Mouse (Mus musculus) central nervous system, embryonic 11.5 days (tissue): ENCODE results near the gene Supt5. TPM values are rescaled to one million over a fixed set of nuclear protein-coding genes. Genes with fewer than 3 reads are reported as not detected.

Source experiments
- polyA plus RNA-seq: library from polyadenylated mRNA; depleted of rRNA; stranded (reverse); fragments of >200 nt; gene quantifications from 2 replicates; pipeline ENCODE4 v1.2.3, GENCODE M21; 2012; rRNA removed

Supt5 gene
- 102 and 105 TPM in 2 replicates for polyA plus RNA-seq

DNA sequence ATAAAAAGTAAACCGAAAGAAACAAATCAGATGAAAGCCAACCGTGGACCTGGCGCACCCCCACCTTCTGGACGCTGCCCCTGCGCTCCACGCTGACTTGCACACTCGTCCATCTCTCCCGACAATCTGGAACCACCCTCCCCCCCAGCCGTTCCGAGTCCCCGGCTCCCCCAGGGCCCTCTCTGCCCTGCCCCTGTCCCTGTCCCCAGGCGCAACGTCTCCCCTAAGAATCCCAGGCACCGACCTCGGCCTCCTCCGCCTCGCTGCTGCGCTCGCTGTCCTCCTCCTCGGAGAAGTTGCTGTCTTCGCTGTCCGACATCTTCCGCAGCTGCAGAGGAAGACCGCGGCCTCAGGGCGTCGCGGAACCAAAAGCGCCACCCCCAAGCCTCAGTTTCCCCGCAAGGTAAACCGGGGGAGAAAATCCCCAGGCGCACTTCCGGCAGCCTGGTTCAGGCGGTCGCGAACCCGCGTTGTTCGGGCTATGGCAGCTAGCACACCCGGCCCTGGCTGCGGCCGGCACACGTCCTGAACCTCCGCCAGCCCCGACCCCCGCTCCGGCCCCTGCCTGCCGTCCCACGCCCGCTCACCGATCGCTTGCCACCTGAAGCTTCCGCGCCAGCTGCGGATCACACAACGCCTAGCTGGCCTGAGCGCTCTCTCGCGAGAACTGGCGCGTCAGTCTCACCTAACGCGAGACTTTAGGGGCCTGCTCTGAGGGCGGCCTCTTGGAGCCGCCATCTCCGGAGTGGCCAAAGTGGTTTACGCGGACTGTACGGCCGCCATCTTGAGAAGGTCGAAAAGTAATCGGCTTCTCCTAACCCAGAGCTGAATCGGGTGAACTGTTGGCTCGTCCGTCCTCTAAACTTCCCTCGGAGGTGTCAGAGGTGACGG is at the start of gene Supt5:
Gene Supt5 (minus strand): TSS at position 639 of the 891 bp plus-strand sequence.

DNA sequence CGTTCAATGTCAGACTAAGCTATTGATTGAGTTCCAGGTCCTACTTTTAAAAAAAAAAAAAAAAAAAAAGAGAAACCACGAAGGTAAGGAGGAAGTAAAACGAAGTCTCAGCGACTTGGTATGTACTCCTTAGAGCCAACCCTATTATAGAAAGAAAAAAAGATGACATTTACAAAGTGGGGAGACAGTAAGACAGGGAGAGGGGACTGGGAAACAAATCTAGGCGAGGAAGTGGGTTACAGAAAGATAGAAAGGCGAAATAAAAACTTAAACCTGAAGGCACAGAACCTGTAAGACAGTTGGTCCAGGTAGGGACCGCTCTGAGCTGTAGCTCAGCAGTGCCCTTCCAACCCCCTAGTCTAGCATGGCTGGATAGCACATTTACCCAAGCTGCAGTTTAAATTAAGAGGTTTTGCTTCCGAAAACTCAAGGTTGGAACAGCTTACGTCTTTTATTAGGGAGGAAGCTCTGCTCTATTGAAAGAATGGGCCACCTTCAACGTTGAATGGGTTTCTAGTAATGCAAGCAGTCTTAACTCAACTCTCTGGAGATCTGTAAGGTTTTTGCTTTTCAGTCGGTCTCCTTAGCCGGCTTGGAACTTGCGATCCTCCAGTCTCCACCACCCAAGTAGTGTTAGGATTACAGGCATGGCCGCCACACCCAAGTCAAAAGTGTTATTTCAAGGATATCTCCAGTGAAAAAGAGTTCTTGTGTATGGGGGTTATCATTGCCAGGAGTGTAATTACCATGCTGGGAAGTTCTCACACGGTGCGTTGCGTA is 41.9 kb upstream of the Supt5 start, which contains the start of gene Zfp36:
Gene Zfp36 (minus strand): TSS at position 17 of the 780 bp plus-strand sequence.

DNA sequence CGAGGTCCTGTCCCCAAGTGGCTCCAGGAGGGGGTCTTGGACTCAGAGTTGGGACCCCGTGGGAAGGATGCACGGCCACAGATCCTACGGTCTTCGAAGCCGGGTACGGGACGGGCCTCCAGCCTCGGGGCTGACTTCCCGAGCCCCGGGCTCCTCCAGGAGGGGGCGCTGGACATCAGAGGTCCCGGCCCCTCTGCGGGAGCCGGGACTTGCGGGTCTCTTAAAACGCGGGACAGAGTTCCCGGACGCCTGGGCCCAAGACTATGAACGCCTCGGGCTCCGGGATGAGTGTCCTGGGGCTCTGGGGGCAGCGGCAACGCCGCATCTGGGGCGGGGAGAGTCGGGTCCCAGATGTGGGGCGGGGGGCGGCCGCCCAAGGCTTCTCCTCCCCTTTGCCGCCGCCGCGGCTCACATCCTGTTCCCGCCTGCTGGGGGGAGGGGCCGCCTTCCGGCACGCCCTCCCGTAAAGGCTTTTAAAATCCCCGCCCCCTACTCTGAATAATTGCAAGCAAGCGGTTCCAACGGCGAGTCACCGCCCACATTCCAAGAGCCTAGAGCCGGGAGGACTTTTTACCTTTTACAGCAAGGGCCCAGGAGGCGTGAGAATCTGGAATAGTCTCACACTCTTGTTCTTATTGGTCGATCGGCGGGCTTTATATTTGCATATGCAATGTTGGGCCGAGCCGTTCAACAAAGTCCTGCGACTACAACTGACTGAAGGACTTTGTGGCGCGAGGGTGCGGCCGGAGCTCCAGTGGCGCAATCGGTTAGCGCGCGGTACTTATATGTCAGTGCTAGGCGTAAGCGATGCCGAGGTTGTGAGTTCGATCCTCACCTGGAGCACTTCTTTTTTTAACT is 33.9 kb upstream of the Supt5 start, which contains the start of gene Plekhg2:
Gene Plekhg2 (minus strand): TSS at position 349 of the 858 bp plus-strand sequence.

DNA sequence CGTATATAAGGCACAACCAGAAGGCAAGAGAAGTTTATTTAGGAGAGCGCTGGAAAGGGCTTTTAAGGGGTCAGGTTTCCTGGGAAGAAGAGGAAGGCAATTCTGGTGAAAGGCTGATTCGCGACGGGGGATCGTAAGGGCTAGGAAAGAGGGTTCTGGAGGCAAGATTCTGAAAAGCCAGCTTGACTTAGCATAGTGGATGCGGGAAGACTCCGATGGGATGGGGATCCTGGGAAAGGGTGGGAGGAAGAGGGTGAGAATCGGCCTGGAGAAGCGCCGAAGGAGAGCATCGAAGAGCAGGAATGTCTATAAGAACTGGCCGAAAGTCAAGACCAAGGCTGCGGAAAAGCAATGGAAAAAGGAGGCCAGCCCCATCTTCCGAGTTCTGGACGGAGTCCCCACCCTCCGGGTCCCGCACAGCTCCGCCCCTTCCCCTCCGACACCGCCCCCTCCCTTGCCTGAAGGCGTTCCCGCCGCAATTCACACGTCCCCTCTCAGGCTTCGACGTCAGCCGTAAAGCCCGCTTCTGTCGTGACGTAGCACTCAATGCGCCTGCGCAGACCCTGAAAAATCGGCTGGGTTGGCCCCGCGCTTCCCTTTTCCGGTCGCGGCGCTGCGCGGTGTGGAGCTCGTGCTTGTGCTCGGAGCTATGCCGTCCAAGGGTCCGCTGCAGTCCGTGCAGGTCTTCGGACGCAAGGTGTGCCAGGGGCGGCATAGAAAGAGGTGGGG is 11.8 kb upstream of the Supt5 start, which contains the start of gene Rps16:
Gene Rps16 (plus strand): TSS at position 498 of the 729 bp plus-strand sequence.

DNA sequence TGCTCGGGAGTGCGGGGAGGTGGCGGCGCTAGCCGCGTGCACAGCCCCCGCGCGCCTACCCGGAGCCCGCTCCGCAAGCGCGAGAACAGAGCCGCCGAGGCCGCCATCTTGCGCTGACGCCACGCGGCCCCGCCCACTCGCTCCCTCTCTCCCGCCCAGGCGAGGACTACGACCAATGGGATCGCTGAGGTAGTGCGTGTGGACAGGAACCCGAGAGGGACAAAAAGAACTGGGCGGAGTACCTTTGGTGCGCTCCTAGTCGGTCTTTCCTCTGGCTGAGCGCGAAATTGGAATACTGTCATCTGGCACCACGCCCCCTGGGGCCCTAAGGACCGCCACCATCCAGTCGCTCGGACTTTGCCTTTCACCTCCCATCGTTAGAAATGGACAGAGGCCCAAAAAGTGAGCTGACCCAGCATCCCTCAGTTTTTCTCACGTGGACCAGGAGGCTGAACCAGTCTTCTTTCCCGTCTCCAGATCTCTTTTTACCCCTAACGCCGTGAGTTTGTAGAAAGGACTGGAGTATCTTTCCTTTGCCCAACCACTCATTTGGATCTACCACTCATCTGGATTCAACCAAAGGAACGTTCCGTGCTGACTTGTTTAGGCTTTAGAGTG is 26.5 kb downstream of the Supt5 start, which contains the start of gene Timm50:
Gene Timm50 (minus strand): TSS at position 147 of the 618 bp plus-strand sequence.

DNA sequence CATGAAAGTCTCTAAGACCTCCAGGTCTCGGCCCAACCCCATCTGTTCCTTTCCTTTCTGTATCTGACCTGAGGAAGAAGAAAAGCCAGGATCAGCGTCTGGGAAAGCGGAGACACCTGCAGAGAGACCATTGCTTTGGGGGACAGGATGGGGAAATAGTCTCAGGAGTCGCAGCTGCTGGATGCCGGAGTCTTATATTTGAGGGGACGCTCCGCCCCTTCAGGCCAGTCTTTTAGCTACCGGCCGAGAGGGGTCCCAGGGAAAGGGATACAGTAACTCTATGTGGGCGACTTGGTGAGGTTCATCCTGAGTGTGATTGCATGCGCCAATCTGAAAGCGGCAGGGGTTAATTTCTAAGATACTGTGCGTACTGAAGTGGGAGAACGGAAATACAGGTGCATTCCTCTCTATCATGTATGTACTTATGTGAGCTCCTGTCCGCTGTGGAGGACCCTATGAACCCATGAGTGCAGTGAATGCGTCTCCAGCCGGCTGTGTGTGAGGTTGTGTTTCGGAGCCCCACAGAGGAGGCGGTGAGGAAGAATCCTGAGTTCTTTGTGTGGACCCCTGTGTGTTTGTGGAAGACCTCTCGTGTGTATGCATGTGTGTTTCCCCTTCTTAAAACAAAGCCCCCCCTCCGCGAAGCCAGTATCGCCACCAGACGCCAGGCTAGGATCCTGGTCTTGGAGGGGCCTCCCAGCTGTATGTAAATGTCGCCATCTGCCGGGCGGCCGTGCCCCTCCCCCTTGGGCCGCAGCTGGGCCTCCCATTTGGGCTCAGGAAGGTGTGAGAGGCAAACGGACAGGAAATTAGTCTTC is 36.7 kb downstream of the Supt5 start, which contains the start of gene Dll3:
Gene Dll3 (minus strand): TSS at position 623 of the 818 bp plus-strand sequence.

DNA sequence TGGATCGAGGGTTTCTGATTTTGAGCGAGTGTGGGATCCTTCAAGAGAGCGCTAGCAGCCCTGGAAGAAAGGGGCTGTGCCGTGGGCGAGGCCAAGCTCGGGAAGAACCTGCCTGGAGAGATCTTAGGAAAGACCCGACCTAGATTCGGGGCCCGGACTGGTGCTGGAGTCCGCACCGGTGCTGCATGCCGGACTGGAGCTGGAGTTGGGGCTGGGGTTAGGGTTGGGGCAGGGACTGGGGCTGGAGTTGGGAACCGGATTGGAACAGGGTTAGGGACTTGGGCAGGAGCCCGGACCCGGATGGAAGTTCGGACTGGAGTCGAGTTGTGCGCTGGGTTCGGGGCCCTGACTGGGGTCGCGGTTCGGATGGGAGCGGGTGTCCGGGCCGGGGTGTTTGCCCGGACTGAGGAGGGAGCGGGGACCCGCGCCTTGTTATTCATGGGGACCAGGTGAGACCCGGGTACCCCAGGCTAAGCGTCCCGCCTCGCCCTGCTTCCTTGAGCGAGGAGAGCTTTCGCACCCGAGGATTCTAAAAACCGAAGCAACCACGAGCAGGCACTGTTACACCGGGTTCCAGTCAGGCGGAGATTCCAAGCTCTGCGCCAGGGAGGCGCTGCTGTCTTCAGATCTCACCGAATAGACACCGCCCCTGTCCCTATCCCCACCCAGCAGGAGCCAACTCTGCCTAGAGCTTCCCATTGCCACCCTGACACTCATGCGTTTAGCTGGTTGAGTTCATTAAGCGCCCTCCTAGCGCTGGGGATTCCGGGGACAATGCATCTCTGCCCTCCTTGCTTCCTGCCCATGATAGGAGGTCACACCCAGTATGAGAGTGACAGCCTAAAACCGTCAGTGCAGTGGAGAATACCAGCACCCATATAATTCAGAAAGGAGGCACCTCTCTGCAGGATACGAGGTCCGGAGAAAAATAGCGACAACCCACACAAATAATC is 47.6 kb downstream of the Supt5 start, which contains the start of gene Selenov:
Gene Selenov (minus strand): TSS at position 549 of the 953 bp plus-strand sequence.

DNA sequence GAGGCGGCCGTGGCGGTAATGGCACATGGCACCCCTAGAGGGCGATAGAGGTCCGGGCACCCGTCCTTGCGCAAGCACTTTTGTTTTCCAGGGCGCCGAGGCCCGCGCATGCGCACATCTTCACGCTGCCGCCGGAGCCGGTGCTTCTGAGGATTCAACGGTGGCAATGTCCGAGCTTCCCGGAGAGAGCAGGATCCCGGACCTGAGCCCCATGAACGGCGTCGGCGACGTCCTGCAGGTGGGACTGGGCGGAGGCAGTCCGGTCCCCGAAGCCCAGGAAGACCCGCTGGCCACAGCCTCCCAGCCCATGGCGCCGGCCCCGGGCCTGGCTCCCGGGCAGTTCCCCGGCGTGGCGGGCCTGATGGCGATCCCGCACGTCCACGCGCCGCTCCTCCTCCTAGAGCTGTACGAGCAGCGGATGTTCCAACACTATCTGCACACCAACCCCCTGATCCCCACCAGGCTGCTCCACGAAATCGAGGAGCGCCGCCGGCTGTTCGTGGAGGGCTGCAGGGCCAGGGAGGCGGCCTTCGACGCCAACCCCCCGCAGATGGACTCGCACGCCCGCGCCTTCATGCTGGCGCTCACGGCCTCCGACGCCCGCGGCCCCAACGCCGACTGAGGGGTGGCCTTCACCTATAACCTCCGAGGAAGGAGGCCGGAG is 60.8 kb downstream of the Supt5 start, which contains the start of gene Eid2b:
Gene Eid2b (plus strand): TSS at position 125 of the 664 bp plus-strand sequence.

DNA sequence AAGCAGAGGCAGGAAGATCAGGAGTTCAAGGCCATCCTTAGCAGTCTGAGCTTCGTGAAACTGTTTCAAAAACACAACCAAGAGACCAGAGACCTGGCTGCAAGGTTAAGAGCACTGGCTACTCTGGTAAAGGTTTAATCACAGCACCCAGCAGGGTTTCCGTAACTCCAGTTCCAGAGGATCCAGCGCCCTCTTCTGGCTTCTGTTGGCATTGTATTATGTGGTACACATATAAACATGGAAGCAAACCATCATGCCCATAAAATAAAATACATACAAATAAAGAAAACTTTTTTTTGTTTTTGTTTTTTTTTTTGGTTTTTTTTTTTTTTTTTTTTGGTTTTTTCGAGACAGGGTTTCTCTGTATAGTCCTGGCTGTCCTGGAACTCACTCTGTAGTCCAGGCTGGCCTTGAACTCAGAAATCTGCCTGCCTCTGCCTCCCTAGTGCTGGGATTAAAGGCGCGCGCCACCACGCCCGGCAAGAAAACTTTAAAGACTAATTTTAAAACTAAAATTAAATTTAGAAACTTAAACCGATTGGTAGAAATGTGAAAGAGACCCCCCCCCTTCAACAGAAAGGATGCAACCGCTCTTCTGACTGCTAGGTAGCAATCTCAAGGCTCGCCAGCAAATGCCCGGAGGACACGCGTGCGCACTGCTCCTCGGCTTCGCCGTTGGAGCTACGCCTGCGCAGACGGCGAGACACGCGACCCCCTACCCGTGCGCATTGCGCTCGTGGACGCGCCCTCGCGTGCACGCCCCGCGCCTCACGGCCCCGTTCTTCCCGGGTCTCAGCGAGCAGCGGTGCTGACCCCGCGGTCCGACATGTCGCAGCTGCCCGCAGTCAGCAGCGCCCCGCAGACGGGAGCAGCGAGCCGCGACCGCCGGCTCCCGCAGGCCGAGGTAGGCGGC is 71.2 kb downstream of the Supt5 start, which contains the start of gene Eid2:
Gene Eid2 (plus strand): TSS at position 753 of the 913 bp plus-strand sequence.

Other genes with a start within 250 kb of the Supt5 start
- 0.02 and 0.04 TPM in 2 replicates for gene 9530053A07Rik, start 209.3 kb downstream of the Supt5 start, polyA plus RNA-seq
- gene Fbl, start 169.0 kb downstream of the Supt5 start, polyA plus RNA-seq, result 311 and 605 TPM in 2 replicates
- 27.0 and 31.1 TPM in 2 replicates for gene Dyrk1b, start 159.3 kb downstream of the Supt5 start, polyA plus RNA-seq
- gene Eid2, start 70.9 kb downstream of the Supt5 start, polyA plus RNA-seq, result 37.7 and 38.6 TPM in 2 replicates
- gene Eid2b, start 61.0 kb downstream of the Supt5 start, polyA plus RNA-seq, result 13.9 and 15.5 TPM in 2 replicates
- gene Selenov, start 47.6 kb downstream of the Supt5 start, polyA plus RNA-seq, result 0.65 and 3.9 TPM in 2 replicates
- 41.2 and 93.1 TPM in 2 replicates for gene Dll3, start 36.5 kb downstream of the Supt5 start, polyA plus RNA-seq
- 99.1 and 125 TPM in 2 replicates for gene Timm50, start 26.7 kb downstream of the Supt5 start, polyA plus RNA-seq
- 2,195 and 2,197 TPM in 2 replicates for gene Rps16, start 11.9 kb upstream of the Supt5 start, polyA plus RNA-seq
- 44.0 and 64.1 TPM in 2 replicates for gene Plekhg2, start 33.9 kb upstream of the Supt5 start, polyA plus RNA-seq
- 3.4 and 4.2 TPM in 2 replicates for gene Zfp36, start 41.5 kb upstream of the Supt5 start, polyA plus RNA-seq
- 32.8 and 45.9 TPM in 2 replicates for gene Med29, start 54.0 kb upstream of the Supt5 start, polyA plus RNA-seq
- 124 and 409 TPM in 2 replicates for gene Paf1, start 54.2 kb upstream of the Supt5 start, polyA plus RNA-seq
- 10.2 and 17.1 TPM in 2 replicates for gene Gmfg, start 98.7 kb upstream of the Supt5 start, polyA plus RNA-seq
- 17.1 and 23.3 TPM in 2 replicates for gene Lrfn1, start 113.2 kb upstream of the Supt5 start, polyA plus RNA-seq
- gene Ifnl2, start 171.7 kb upstream of the Supt5 start, polyA plus RNA-seq, result not detected in 2 replicates
- gene Ifnl3, start 184.1 kb upstream of the Supt5 start, polyA plus RNA-seq, result not detected in 2 replicates
- gene Sycn, start 202.1 kb upstream of the Supt5 start, polyA plus RNA-seq, result not detected in 2 replicates
- 0.07 TPM in 1 of 2 replicates, not detected in the other for gene Nccrp1, start 208.5 kb upstream of the Supt5 start, polyA plus RNA-seq